Mouse (Mus musculus): ENCODE measurements around the gene Astn1.

DNA sequence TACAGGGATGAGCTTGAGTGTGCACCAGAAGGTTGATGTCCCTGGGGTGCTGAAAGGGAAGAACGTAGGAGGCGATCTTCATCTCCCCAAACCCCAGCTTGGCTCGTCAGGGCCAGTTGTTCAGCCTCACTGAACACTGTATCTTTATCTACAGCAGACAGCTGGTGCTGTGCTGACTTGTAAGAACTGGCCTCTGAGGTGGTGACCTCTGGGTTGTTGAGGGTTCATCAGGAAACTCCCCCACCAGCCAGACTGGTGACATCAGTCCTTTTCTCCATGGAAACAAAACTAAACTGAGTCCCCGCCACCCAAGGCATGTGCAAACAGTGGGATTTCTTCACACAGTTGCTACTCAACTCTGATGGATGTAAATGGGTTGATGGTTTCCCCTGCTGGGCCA is 138.9 kb downstream of the Astn1 start:
- no peak for TF ChIP-seq CTCF (IDR thresholded peaks at IDR 0.05; ENCODE audit: borderline replicate concordance, insufficient read depth, low read length)
- no peak for TF ChIP-seq POLR2A (IDR thresholded peaks at IDR 0.05; ENCODE audit: low read depth, low read length)
